ENCODE assay signal across 10 mouse cellular contexts in genomic region chr17:30498779-30499178, GRCm38 (mm10).
A peak's percentile ranks its signal among the peaks of the same experiment; 100 is the strongest.
DNase-seq lines count a peak whose midpoint lies in the region; ATAC-seq and TF ChIP-seq lines count a peak whose summit lies in the region.
"Had no signal": no experiment of that assay in that cellular context is flagged by ENCODE, and none has a peak within 500 bp of the region (broad histone marks: within the 10 kb centered on the region; RNA-seq: fewer than 3 reads in every experiment).

No protein-coding gene starts in this region.

- no peaks in the 10 kb centered on the region for H3K9me3 ChIP-seq in hindbrain, embryonic 12.5 days (replicated peaks)
- H3K9me3 ChIP-seq in hindbrain, postnatal 0 days (ENCODE audit: low read length), result no peaks in the 10 kb centered on the region
- H3K9me3 ChIP-seq in heart, postnatal 0 days (replicated peaks; ENCODE audit: control insufficient read depth, low read length), result no peaks in the 10 kb centered on the region
- no peaks in the 10 kb centered on the region for H3K9me3 ChIP-seq in intestine, embryonic 15.5 days

- no peaks in the 10 kb centered on the region for H3K36me3 ChIP-seq in hindbrain, embryonic 12.5 days
- no peaks in the 10 kb centered on the region for H3K36me3 ChIP-seq in hindbrain, postnatal 0 days (ENCODE audit: insufficient read depth, low read length)
- H3K36me3 ChIP-seq in heart, postnatal 0 days (replicated peaks; ENCODE audit: control insufficient read depth, insufficient read depth, low read length), result no peaks in the 10 kb centered on the region
- no peaks in the 10 kb centered on the region for H3K36me3 ChIP-seq in intestine, embryonic 15.5 days

- ATAC-seq in hindbrain, embryonic 12.5 days (ENCODE audit: low FRiP score), result no peak
- no peak for ATAC-seq in hindbrain, postnatal 0 days
- peak; percentile 67 for ATAC-seq in heart, postnatal 0 days (ENCODE audit: insufficient read depth, low read depth)
- peak; percentile 20; the same call in 1 of the 2 replicates for ATAC-seq in intestine, embryonic 15.5 days
- ATAC-seq in frontal cortex, adult (ENCODE audit: low TSS enrichment), result no peak

- H3K4me3 ChIP-seq in gastrocnemius, adult 2 months, result no peak overlapping the region
- H3K4me3 ChIP-seq in hindbrain, embryonic 12.5 days, result no peak overlapping the region
- H3K4me3 ChIP-seq in hindbrain, postnatal 0 days (ENCODE audit: low read length), result no peak overlapping the region
- no peak overlapping the region for H3K4me3 ChIP-seq in heart, postnatal 0 days (ENCODE audit: low read depth, low read length)
- H3K4me3 ChIP-seq in intestine, embryonic 15.5 days (replicated peaks), result no peak overlapping the region

- no peak overlapping the region for H3K4me2 ChIP-seq in hindbrain, embryonic 12.5 days (replicated peaks)
- H3K4me2 ChIP-seq in hindbrain, postnatal 0 days (ENCODE audit: low read depth, low read length), result no peak overlapping the region
- H3K4me2 ChIP-seq in heart, postnatal 0 days (ENCODE audit: low read depth, low read length), result no peak overlapping the region
- H3K4me2 ChIP-seq in intestine, embryonic 15.5 days (replicated peaks), result no peak overlapping the region
- H3K4me2 ChIP-seq: liver, embryonic 11.5 days had no signal

- WGBS in hindbrain, embryonic 12.5 days, result 82% methylated on average over 5 of the region's 5 CpGs
- 72% methylated on average over 5 of the region's 5 CpGs for WGBS in hindbrain, postnatal 0 days
- WGBS in heart, postnatal 0 days, result 53% methylated on average over 5 of the region's 5 CpGs
- WGBS in intestine, embryonic 15.5 days, result 73% methylated on average over 5 of the region's 5 CpGs

- DNase-seq in gastrocnemius, adult 2 months, result no peak
- DNase-seq in gastrocnemius, postnatal 25 days, result no peak
- DNase-seq in hindbrain, postnatal 0 days (ENCODE audit: low spot score), result no peak
- peak; percentile 44 for DNase-seq in heart, postnatal 0 days (ENCODE audit: low spot score)
- no peak for DNase-seq in left cerebral cortex, postnatal 25 days (ENCODE audit: low spot score in 2 of 2)
- DNase-seq: thymus, postnatal 14 days had no signal

- H3K27me3 ChIP-seq in hindbrain, embryonic 12.5 days, result no peaks in the 10 kb centered on the region
- no peaks in the 10 kb centered on the region for H3K27me3 ChIP-seq in hindbrain, postnatal 0 days (ENCODE audit: insufficient read depth, low read length)
- no peaks in the 10 kb centered on the region for H3K27me3 ChIP-seq in heart, postnatal 0 days (ENCODE audit: control insufficient read depth, insufficient read depth, low read length)
- H3K27me3 ChIP-seq in intestine, embryonic 15.5 days (replicated peaks), result no peaks in the 10 kb centered on the region

- H3K27ac ChIP-seq in gastrocnemius, adult 2 months, result peak overlapping the region; percentile 12
- H3K27ac ChIP-seq in hindbrain, embryonic 12.5 days, result peak overlapping the region; percentile 76
- H3K27ac ChIP-seq in hindbrain, postnatal 0 days, result no peak overlapping the region
- peak overlapping the region; percentile 75 for H3K27ac ChIP-seq in heart, postnatal 0 days (ENCODE audit: low read depth)
- H3K27ac ChIP-seq in intestine, embryonic 15.5 days, result no peak overlapping the region

- no peak overlapping the region for H3K9ac ChIP-seq in hindbrain, embryonic 12.5 days
- H3K9ac ChIP-seq in hindbrain, postnatal 0 days (replicated peaks; ENCODE audit: low read length), result no peak overlapping the region
- no peak overlapping the region for H3K9ac ChIP-seq in heart, postnatal 0 days (replicated peaks; ENCODE audit: low read depth, low read length)
- no peak overlapping the region for H3K9ac ChIP-seq in intestine, embryonic 15.5 days

- no peak for TF ChIP-seq EP300 in heart, postnatal 0 days (IDR thresholded peaks at IDR 0.05; ENCODE audit: low read depth)

- H3K4me1 ChIP-seq in hindbrain, embryonic 12.5 days, result peaks cover 27% of the 10 kb centered on the region
- peaks cover 6% of the 10 kb centered on the region for H3K4me1 ChIP-seq in hindbrain, postnatal 0 days (ENCODE audit: insufficient read depth, low read length)
- peaks cover 6% of the 10 kb centered on the region for H3K4me1 ChIP-seq in heart, postnatal 0 days (ENCODE audit: control insufficient read depth, insufficient read depth)
- 0 out of 2 replicates have a peak, but pooled peaks cover 2% of the 10 kb centered on the region for H3K4me1 ChIP-seq in intestine, embryonic 15.5 days (replicated peaks)

- no peak for TF ChIP-seq CTCF in gastrocnemius, adult 2 months (IDR thresholded peaks at IDR 0.05)
- TF ChIP-seq CTCF in hindbrain, postnatal 0 days (IDR thresholded peaks at IDR 0.05; ENCODE audit: low read depth), result no peak
- no peak for TF ChIP-seq CTCF in heart, postnatal 0 days (IDR thresholded peaks at IDR 0.05; ENCODE audit: low read depth)

- intact Hi-C loops in gastrocnemius, adult 2 months (cut with DNase I), result no loop called here
- intact Hi-C loops in left cerebral cortex, postnatal 25 days (cut with DNase I), result no loop called here

Comparison
In these comparisons a context has a peak if more than half of its experiments do, and no peak if none do; other contexts are left out.
1. H3K27ac ChIP-seq: peak in gastrocnemius, adult 2 months (single experiment), hindbrain, embryonic 12.5 days (single experiment) and heart, postnatal 0 days (single experiment); none in hindbrain, postnatal 0 days (single experiment) and intestine, embryonic 15.5 days (single experiment).
2. ATAC-seq: peak in heart, postnatal 0 days (single experiment) and intestine, embryonic 15.5 days (single experiment); none in hindbrain, embryonic 12.5 days (single experiment), hindbrain, postnatal 0 days (single experiment) and frontal cortex, adult (single experiment).